Mouse (Mus musculus) hindbrain, postnatal 0 days (tissue): ENCODE measurements around the gene Spg21. TPM values are rescaled to one million over a fixed set of nuclear protein-coding genes. Genes with fewer than 3 reads are reported as not detected.

Source experiments
- ATAC-seq: fragments of 200-750 bp; cut with Nextera tagmentation; 2 replicates; pipeline ENCODE4 v1.8.0; 2017; ENCODE audit warnings: mild to moderate bottlenecking, moderate TSS enrichment, moderate library complexity
- DNase-seq: peaks from one replicate; pipeline ENCODE4 v3.0.0-alpha.2; 2015; ENCODE audit warnings: low spot score
- H3K27ac ChIP-seq: fragments of 300-500 bp; sonication (generic); 2 replicates; pipeline ENCODE4 v1.5.1; 2014; ENCODE audit warnings: mild to moderate bottlenecking
- H3K27me3 ChIP-seq: fragments of 300-500 bp; sonication (generic); 2 replicates; pipeline ENCODE4 v1.6.1; 2014; ENCODE audit warnings: low read length, mixed read lengths; ENCODE audit not compliant: insufficient read depth
- H3K36me3 ChIP-seq: fragments of 300-500 bp; sonication (generic); 2 replicates; pipeline ENCODE4 v1.6.1; 2014; ENCODE audit warnings: low read length, mixed read lengths; ENCODE audit not compliant: insufficient read depth
- H3K4me1 ChIP-seq: fragments of 300-500 bp; sonication (generic); 2 replicates; pipeline ENCODE4 v1.6.1; 2014; ENCODE audit warnings: antibody characterized with exemption, low read length, mixed read lengths; ENCODE audit not compliant: insufficient read depth
- H3K4me2 ChIP-seq: fragments of 300-500 bp; sonication (generic); 2 replicates; pipeline ENCODE4 v1.6.1; 2014; ENCODE audit warnings: low read depth, mild to moderate bottlenecking, low read length, moderate library complexity, mixed read lengths
- H3K4me3 ChIP-seq: fragments of 300-500 bp; sonication (generic); 2 replicates; pipeline ENCODE4 v1.5.1; 2014; ENCODE audit warnings: low read length
- H3K9ac ChIP-seq: fragments of 300-500 bp; sonication (generic); replicated peaks from 2 replicates; pipeline ENCODE4 v1.6.1; 2014; ENCODE audit warnings: mild to moderate bottlenecking, low read length, moderate library complexity, mixed read lengths
- H3K9me3 ChIP-seq: fragments of 300-500 bp; sonication (generic); 2 replicates; pipeline ENCODE4 v1.6.1; 2016; ENCODE audit warnings: low read length, mixed read lengths
- CTCF ChIP-seq: IDR thresholded peaks from 2 replicates; pipeline ENCODE4 v1.5.1; 2016; ENCODE audit warnings: antibody characterized with exemption, control low read depth, low read depth
- WGBS: fragments of 180-500 bp; shearing (Covaris S2); extraction: QIAGEN DNeasy Blood & Tissue Kit; methylation state at CpG from one replicate; pipeline ENCODE4 v1.1.7; 2014; 5-methylcytosine and 5-hydroxymethylcytosine counted together
- polyA plus RNA-seq: library from polyadenylated mRNA; unstranded; fragments of >200 nt; fragmentation: Nextera tagmentation; extraction: Ambion mirVana; gene quantifications from 2 replicates; pipeline ENCODE4 v1.2.1, GENCODE M21; 2015
- total RNA-seq: library from RNA; depleted of rRNA; stranded (reverse); fragments of >200 nt; gene quantifications from 2 replicates; pipeline ENCODE4 v1.2.3, GENCODE M21; 2014; rRNA removed

The Spg21 gene
- total RNA-seq: 71.6 and 72.1 TPM in 2 replicates
- 91.9 and 99.3 TPM in 2 replicates for polyA plus RNA-seq

DNA sequence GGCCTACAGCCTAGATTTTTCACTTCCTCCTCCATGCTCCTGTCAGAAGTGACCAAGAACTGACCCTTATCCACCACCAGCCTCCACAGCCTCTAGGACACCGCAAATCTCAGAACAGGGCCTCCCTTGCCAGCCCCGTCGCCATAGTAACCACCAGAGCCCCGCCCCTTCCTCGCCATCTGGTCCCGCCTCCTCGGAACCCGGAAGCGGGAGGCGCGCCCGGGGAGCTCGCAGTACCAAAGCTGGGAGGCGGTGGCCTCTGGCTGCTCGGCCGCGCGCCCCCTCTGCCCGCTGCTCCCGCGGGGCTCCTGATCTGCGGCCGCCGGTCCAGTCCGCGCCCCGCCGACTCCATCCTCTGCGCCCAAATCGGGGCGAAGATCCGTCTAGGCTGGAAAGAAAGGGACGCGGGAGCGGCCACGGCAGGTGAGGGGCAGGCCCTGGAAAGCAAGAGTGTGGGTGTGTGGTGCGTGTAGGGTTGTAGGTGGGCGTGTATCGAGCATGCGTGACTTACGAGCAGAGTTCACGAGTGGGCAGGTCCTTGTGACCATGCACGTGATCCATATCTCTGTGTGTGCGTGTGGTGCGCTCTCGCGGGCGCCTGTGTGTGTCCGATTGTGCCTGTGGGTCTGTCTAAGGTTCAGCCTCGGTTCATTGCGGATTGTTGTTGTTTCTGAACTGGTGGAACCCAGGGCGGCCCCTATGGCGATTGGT is at the start of gene Spg21:
Gene Spg21, plus strand, starts transcription at position 216 of the 711 bp plus-strand sequence.
- TF ChIP-seq CTCF: no peak; the same call in 1 of the 2 replicates
- peak within 1 kb of the TSS; percentile 84 for H3K27ac ChIP-seq
- peak within 1 kb of the TSS; percentile 75 for H3K4me2 ChIP-seq
- WGBS: 0% methylated on average over 53 of the region's 53 CpGs
- H3K9me3 ChIP-seq: no peaks in the 10 kb centered on the region
- H3K27me3 ChIP-seq: no peaks in the 10 kb centered on the region
- peaks cover 5% of the 10 kb centered on the region; the same call in 1 of the 2 replicates for H3K36me3 ChIP-seq
- DNase-seq (peak; percentile 96), ATAC-seq (peak; percentile 97)
- peaks cover 9% of the 10 kb centered on the region for H3K4me1 ChIP-seq
- H3K4me3 ChIP-seq: peak within 1 kb of the TSS; percentile 89
- H3K9ac ChIP-seq: peak within 1 kb of the TSS; percentile 77

- H3K27me3 ChIP-seq: no peaks in the 10 kb centered on the region
- no peak overlapping the region for H3K27ac ChIP-seq
- no peak for TF ChIP-seq CTCF
- no peaks in the 10 kb centered on the region for H3K4me1 ChIP-seq
- H3K4me2 ChIP-seq: no peak overlapping the region
- no peak for DNase-seq
- no peak overlapping the region for H3K4me3 ChIP-seq
- WGBS: 77% methylated on average over 3 of the region's 3 CpGs
- no peak for ATAC-seq
- no peaks in the 10 kb centered on the region for H3K9me3 ChIP-seq
- no peaks in the 10 kb centered on the region for H3K36me3 ChIP-seq
- no peak overlapping the region for H3K9ac ChIP-seq
These were observed 49.4 kb upstream of the Spg21 start for GRCm38 (mm10) chr9:65411326-65411725.

GRCm38 (mm10) chr9:65417738-65418137 is 43.0 kb upstream of the Spg21 start:
- DNase-seq: peak; percentile 5
- Histone ChIP-seq H3K4me3 (no peak overlapping the region), H3K36me3 (no peaks in the 10 kb centered on the region), H3K9me3 (no peaks in the 10 kb centered on the region), H3K9ac (no peak overlapping the region), H3K4me1 (no peaks in the 10 kb centered on the region), H3K27ac (no peak overlapping the region), H3K27me3 (no peaks in the 10 kb centered on the region), H3K4me2 (no peak overlapping the region)
- TF ChIP-seq CTCF: no peak
- 51% methylated on average over 3 of the region's 3 CpGs for WGBS
- no peak for ATAC-seq

- 73% methylated on average over 3 of the region's 3 CpGs for WGBS
- Histone ChIP-seq H3K9me3 (no peaks in the 10 kb centered on the region), H3K36me3 (no peaks in the 10 kb centered on the region), H3K27me3 (no peaks in the 10 kb centered on the region), H3K4me3 (no peak overlapping the region), H3K9ac (no peak overlapping the region), H3K4me2 (no peak overlapping the region), H3K4me1 (no peaks in the 10 kb centered on the region), H3K27ac (no peak overlapping the region)
- DNase-seq: no peak
- no peak for ATAC-seq
- no peak for TF ChIP-seq CTCF
These were observed 41.1 kb upstream of the Spg21 start for GRCm38 (mm10) chr9:65419633-65420032.

- Histone ChIP-seq H3K4me3 (no peak within 1 kb of the TSS), H3K27me3 (no peaks in the 10 kb centered on the region), H3K36me3 (no peaks in the 10 kb centered on the region), H3K4me2 (no peak within 1 kb of the TSS), H3K4me1 (no peaks in the 10 kb centered on the region), H3K9me3 (no peaks in the 10 kb centered on the region), H3K9ac (no peak within 1 kb of the TSS), H3K27ac (no peak within 1 kb of the TSS)
- WGBS: 81% methylated on average over 11 of the region's 11 CpGs
- ATAC-seq: no peak
- TF ChIP-seq CTCF: no peak
- DNase-seq: no peak
These were observed 37.8 kb upstream of the Spg21 start, which contains the start of gene Slc51b for GRCm38 (mm10) chr9:65422760-65423501. TSS of gene Slc51b (minus strand) at chr9:65422955.

- ATAC-seq (no peak), DNase-seq (no peak)
- Histone ChIP-seq H3K27me3 (no peaks in the 10 kb centered on the region), H3K4me2 (no peak overlapping the region), H3K4me3 (no peak overlapping the region), H3K9me3 (no peaks in the 10 kb centered on the region), H3K4me1 (no peaks in the 10 kb centered on the region), H3K9ac (no peak overlapping the region), H3K27ac (no peak overlapping the region), H3K36me3 (no peaks in the 10 kb centered on the region)
- no peak for TF ChIP-seq CTCF
- 59% methylated on average over 3 of the region's 3 CpGs for WGBS
These were observed 36.4 kb upstream of the Spg21 start for GRCm38 (mm10) chr9:65424393-65424792.
